Mouse (Mus musculus): Measurements from ENCODE around the gene Rnf8.

DNA sequence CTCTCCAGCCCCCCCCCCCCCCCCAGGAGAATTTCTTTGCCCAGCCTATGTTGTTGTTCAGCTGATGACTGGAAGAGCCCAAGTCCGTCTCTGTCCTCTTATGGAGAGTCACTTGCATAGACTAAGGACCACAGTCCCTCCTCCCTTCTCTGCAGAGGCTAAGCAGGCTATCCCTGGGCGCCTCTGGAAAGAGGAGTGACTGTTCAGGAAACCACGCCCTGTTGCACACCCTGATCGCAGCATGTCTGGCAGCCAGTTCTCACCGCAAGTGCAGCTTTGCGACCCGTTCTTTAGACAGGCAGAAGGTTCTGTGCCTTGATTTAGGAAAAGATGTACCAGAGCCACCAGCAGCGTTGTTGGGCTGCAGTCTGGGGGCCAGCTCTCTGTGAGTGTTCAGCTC lies 23.3 kb downstream of the Rnf8 start:
- TF ChIP-seq CTCF (IDR thresholded peaks at IDR 0.05; ENCODE audit: low read depth, low read length) = no peak
- no peak for TF ChIP-seq POLR2A (IDR thresholded peaks at IDR 0.05; ENCODE audit: extremely low read depth, insufficient read depth, low read length)
